Mouse (Mus musculus) neural tube, embryonic 11.5 days (tissue): Measurements from ENCODE around the gene Epha1. TPM values are rescaled to one million over a fixed set of nuclear protein-coding genes. Genes with fewer than 3 reads are reported as not detected.

Experiments
- ATAC-seq: fragments of 200-750 bp; cut with Nextera tagmentation; 2 replicates; pipeline ENCODE4 v1.8.0; 2017; ENCODE audit warnings: moderate number of reproducible peaks, mild to moderate bottlenecking, moderate TSS enrichment, moderate library complexity; ENCODE audit not compliant: insufficient read depth, low FRiP score, low TSS enrichment
- DNase-seq: peaks from one replicate; pipeline ENCODE4 v3.0.0-alpha.2; 2015; ENCODE audit warnings: low spot score
- H3K27ac ChIP-seq: fragments of 300-500 bp; sonication (generic); 2 replicates; pipeline ENCODE4 v1.5.1; 2014; ENCODE audit warnings: low read depth, mild to moderate bottlenecking, low read length
- H3K27me3 ChIP-seq: fragments of 300-500 bp; sonication (generic); 2 replicates; pipeline ENCODE4 v1.6.1; 2014; ENCODE audit warnings: mild to moderate bottlenecking, low read length, mixed read lengths; ENCODE audit not compliant: control insufficient read depth, insufficient read depth
- H3K36me3 ChIP-seq: fragments of 300-500 bp; sonication (generic); 2 replicates; pipeline ENCODE4 v1.6.1; 2014; ENCODE audit warnings: mild to moderate bottlenecking, low read length, moderate library complexity, mixed read lengths; ENCODE audit not compliant: control insufficient read depth, insufficient read depth
- H3K4me1 ChIP-seq: fragments of 300-500 bp; sonication (generic); 2 replicates; pipeline ENCODE4 v1.6.1; 2014; ENCODE audit warnings: low read length, mixed read lengths; ENCODE audit not compliant: control insufficient read depth, insufficient read depth
- H3K4me2 ChIP-seq: fragments of 300-500 bp; sonication (generic); 2 replicates; pipeline ENCODE4 v1.6.1; 2014; ENCODE audit warnings: low read depth, mild to moderate bottlenecking, moderate library complexity
- H3K4me3 ChIP-seq: fragments of 300-500 bp; sonication (generic); 2 replicates; pipeline ENCODE4 v1.5.1; 2014; ENCODE audit warnings: low read depth, low read length
- H3K9ac ChIP-seq: fragments of 300-500 bp; sonication (generic); 2 replicates; pipeline ENCODE4 v1.6.1; 2014; ENCODE audit warnings: mild to moderate bottlenecking, low read length
- H3K9me3 ChIP-seq: fragments of 300-500 bp; sonication (generic); 2 replicates; pipeline ENCODE4 v1.6.1; 2016; ENCODE audit warnings: low read length; ENCODE audit not compliant: control insufficient read depth
- WGBS: fragments of 180-500 bp; shearing (Covaris S2); extraction: QIAGEN DNeasy Blood & Tissue Kit; methylation state at CpG from one replicate; pipeline ENCODE4 v1.1.7; 2014; 5-methylcytosine and 5-hydroxymethylcytosine counted together
- polyA plus RNA-seq: library from polyadenylated mRNA; unstranded; fragments of >200 nt; fragmentation: Nextera tagmentation; extraction: Ambion mirVana; gene quantifications from 2 replicates; pipeline ENCODE4 v1.2.1, GENCODE M21; 2014

Epha1 gene
- polyA plus RNA-seq, 1 experiment from 2014 or later: 1.1 TPM

- peaks cover 8% of the 10 kb centered on the region for H3K36me3 ChIP-seq
- H3K4me2 ChIP-seq: no peak overlapping the region
- no peak overlapping the region for H3K27ac ChIP-seq
- no peaks in the 10 kb centered on the region for H3K27me3 ChIP-seq
- no peak overlapping the region for H3K4me3 ChIP-seq
- no peaks in the 10 kb centered on the region for H3K4me1 ChIP-seq
- WGBS: 91% methylated on average over 13 of the region's 13 CpGs
- H3K9ac ChIP-seq: no peak overlapping the region
- DNase-seq (no peak), ATAC-seq (no peak)
- no peaks in the 10 kb centered on the region for H3K9me3 ChIP-seq
Observed at GRCm38 (mm10) chr6:42361041-42361895, 11.8 kb downstream of the Epha1 start.

GRCm38 (mm10) chr6:42360231-42360840 is 12.7 kb downstream of the Epha1 start:
- Histone ChIP-seq H3K4me3 (no peak overlapping the region), H3K9ac (no peak overlapping the region), H3K9me3 (no peaks in the 10 kb centered on the region), H3K36me3 (peaks cover 14% of the 10 kb centered on the region), H3K4me1 (no peaks in the 10 kb centered on the region), H3K4me2 (no peak overlapping the region), H3K27ac (no peak overlapping the region), H3K27me3 (no peaks in the 10 kb centered on the region)
- WGBS: 91% methylated on average over 6 of the region's 6 CpGs
- ATAC-seq: no peak
- no peak for DNase-seq

DNA sequence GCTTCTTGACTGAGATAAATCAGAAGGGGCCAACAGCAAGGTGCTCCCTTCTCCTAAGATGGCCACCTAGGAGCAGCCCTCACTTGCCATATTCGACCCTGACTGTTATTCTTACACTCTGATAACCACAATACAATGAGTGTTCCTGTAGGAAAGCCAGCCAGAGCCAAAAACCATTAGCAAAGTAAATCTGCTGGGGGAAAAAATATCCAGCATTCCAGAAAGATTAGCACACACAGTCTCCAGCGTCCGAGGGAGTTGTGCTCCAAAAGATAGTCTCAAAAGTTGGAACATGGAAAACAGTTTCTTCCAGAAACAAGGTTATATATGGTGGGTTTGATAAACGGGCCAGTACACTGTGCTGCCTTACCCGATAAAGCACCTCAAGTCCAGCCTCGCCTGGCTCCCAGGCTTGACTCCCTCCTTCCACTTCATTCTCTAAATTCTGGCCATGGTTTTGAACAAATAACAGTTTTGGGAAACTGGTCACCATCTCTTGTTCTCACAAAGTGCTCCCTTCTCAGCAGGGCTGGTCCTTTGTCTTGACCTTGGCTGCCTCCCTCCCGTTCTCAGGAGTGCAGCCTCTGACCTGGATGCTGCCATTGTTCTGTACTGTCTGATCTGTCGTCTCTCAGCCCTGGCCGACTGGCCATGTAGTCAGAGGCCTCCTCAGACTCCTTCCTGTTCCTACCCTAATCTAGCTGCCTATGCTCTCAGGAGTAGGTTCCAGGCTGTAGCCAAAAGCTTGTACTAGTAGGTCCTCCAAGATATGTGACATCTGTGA is 13.5 kb downstream of the Epha1 start:
- Histone ChIP-seq H3K9me3 (no peaks in the 10 kb centered on the region), H3K4me3 (no peak overlapping the region), H3K4me1 (no peaks in the 10 kb centered on the region), H3K27me3 (no peaks in the 10 kb centered on the region), H3K9ac (no peak overlapping the region), H3K27ac (no peak overlapping the region), H3K36me3 (peaks cover 14% of the 10 kb centered on the region), H3K4me2 (no peak overlapping the region)
- ATAC-seq: no peak
- DNase-seq: no peak
- WGBS: 83% methylated on average over 9 of the region's 9 CpGs

DNA sequence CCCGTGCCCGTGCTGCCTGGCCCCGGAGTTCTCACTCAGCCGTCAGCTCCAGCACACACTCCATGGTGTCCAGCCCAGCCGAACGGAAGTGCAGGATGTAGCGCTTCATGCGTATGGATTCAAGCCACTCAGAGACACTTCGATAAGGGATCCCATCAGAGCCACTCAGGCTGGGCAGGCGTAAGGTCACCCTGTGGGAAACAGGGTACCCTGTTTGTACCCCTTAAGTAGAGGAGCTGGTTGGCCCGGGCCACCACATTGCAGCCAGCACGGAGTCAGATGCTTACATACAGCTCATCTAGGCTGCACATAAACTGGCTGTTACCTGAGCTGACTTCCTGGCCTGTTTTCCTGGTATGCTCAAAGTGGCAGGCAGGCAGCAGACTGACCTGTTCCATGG is 14.2 kb downstream of the Epha1 start:
- Histone ChIP-seq H3K27ac (no peak overlapping the region), H3K36me3 (peaks cover 14% of the 10 kb centered on the region), H3K9ac (no peak overlapping the region), H3K4me1 (no peaks in the 10 kb centered on the region), H3K9me3 (no peaks in the 10 kb centered on the region), H3K4me2 (no peak overlapping the region), H3K27me3 (no peaks in the 10 kb centered on the region), H3K4me3 (no peak overlapping the region)
- WGBS: 92% methylated on average over 12 of the region's 12 CpGs
- DNase-seq (no peak), ATAC-seq (no peak)

DNA sequence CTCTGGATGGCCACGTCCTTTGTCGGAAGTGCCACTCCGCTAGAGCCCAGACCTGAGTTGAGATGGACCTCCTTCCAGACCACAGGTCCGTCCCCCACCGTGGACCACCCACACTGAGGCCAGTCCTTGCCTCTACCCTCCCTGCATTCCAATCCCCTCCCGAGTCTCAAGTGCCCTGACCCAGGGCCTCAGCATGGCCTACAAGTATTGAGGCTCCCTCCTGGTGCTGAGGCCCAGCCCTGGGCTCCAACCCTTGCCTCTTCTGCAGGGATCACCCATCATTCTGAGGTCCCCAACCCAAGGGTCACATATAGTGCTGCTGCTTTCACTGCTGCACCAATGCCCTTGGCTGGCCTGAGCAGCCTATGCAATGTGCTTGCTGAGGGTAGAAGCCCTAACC is 15.2 kb downstream of the Epha1 start:
- peaks cover 14% of the 10 kb centered on the region for H3K36me3 ChIP-seq
- no peaks in the 10 kb centered on the region for H3K27me3 ChIP-seq
- ATAC-seq: 0 out of 2 replicates have a peak, but pooled peaks have one; percentile 14

DNA sequence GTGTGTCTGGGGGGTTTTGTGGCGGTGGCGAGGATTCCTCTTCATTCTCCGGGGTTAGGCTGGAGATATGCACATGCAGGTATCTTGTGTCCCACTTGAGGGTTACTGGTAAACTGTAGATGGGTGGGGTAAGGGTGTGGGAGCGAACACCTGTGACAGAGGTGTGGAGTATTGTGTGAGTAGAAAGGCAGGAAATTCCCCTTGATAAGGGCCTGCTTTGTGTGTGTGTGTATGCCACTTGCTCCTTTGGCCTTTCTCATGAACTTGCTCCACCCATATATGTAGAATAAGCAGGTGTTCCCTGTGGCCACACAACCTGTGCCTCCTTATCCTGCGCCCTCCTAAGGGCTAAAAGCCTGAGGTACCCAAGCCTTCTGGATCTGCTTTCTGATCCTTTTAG is 16.2 kb downstream of the Epha1 start:
- no peak overlapping the region for H3K4me3 ChIP-seq
- H3K4me1 ChIP-seq: no peaks in the 10 kb centered on the region
- no peaks in the 10 kb centered on the region for H3K9me3 ChIP-seq
- no peak for ATAC-seq
- DNase-seq: no peak
- no peaks in the 10 kb centered on the region for H3K27me3 ChIP-seq
- peaks cover 14% of the 10 kb centered on the region for H3K36me3 ChIP-seq
- H3K27ac ChIP-seq: no peak overlapping the region
- H3K9ac ChIP-seq: no peak overlapping the region
- H3K4me2 ChIP-seq: no peak overlapping the region
- WGBS: 89% methylated on average over 5 of the region's 5 CpGs

More for the DNA sequence above, 15.2 kb downstream of the Epha1 start:
- Histone ChIP-seq H3K27ac (no peak overlapping the region), H3K9me3 (no peaks in the 10 kb centered on the region), H3K4me2 (no peak overlapping the region), H3K4me3 (no peak overlapping the region), H3K9ac (no peak overlapping the region), H3K4me1 (no peaks in the 10 kb centered on the region)
- DNase-seq: no peak
- 45% methylated on average over 6 of the region's 6 CpGs for WGBS

DNA sequence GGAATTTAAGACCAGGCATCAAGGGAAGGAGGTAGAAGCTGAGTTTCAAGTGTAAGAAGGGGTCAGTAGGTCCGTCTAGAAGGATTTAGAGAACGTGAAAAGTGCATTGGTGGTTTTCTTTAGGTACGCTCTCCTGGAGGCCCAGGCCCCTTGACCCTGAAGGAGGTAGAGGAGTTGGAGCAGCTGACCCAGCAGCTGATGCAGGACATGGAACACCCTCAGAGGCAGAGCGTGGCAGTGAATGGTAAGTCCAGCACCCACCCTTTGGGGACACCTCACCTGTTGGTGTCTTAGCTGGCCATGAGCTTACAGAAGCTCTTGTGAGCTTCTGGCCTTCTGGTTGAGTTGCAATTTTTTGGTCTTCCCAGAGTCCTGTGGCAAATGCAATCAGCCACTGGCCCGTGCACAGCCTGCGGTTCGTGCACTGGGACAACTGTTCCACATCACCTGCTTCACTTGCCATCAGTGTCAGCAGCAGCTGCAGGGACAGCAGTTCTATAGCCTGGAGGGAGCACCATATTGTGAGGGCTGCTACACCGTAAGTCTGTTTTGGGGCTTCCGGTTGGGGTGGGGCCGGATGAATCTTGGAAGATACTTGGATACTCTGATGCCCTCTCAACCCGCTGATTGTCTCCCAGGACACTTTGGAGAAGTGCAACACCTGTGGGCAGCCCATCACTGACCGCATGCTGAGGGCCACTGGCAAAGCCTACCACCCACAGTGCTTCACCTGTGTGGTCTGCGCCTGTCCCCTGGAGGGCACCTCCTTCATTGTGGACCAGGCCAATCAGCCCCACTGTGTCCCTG is 17.1 kb downstream of the Epha1 start:
- peaks cover 14% of the 10 kb centered on the region for H3K36me3 ChIP-seq
- no peak for DNase-seq
- no peaks in the 10 kb centered on the region for H3K9me3 ChIP-seq
- peaks cover 6% of the 10 kb centered on the region for H3K4me1 ChIP-seq
- no peak for ATAC-seq
- no peak overlapping the region for H3K4me3 ChIP-seq
- H3K27ac ChIP-seq: no peak overlapping the region
- H3K4me2 ChIP-seq: no peak overlapping the region
- no peaks in the 10 kb centered on the region for H3K27me3 ChIP-seq
- WGBS: 94% methylated on average over 13 of the region's 13 CpGs
- no peak overlapping the region for H3K9ac ChIP-seq

- no peaks in the 10 kb centered on the region for H3K27me3 ChIP-seq
- ATAC-seq: no peak
- DNase-seq: no peak
- H3K4me3 ChIP-seq: no peak overlapping the region
- peaks cover 9% of the 10 kb centered on the region for H3K4me1 ChIP-seq
- peaks cover 14% of the 10 kb centered on the region for H3K36me3 ChIP-seq
- no peak overlapping the region for H3K4me2 ChIP-seq
- no peaks in the 10 kb centered on the region for H3K9me3 ChIP-seq
- no peak overlapping the region for H3K9ac ChIP-seq
- no peak overlapping the region for H3K27ac ChIP-seq
- 91% methylated on average over 6 of the region's 6 CpGs for WGBS
Observed at GRCm38 (mm10) chr6:42355366-42355765, 17.7 kb downstream of the Epha1 start.
